Mouse (Mus musculus) lung, postnatal 0 days (tissue): ENCODE results near the gene Gm3194. TPM values are rescaled to one million over a fixed set of nuclear protein-coding genes. Genes with fewer than 3 reads are reported as not detected.
A peak's percentile ranks its signal among the peaks of the same experiment; 100 is the strongest.
"Not testable (repeated sequence)": the region's sequence is repeated elsewhere in the genome, so short reads cannot be mapped to it uniquely, and the experiment has no call there.

Source experiments
- ATAC-seq: fragments of 200-750 bp; cut with Nextera tagmentation; 2 replicates; pipeline ENCODE4 v1.8.0; 2017; ENCODE audit warnings: moderate library complexity
- DNase-seq: peaks from one replicate; pipeline ENCODE4 v3.0.0-alpha.2; 2016; ENCODE audit warnings: low spot score
- H3K27ac ChIP-seq: fragments of 300-500 bp; sonication (generic); 2 replicates; pipeline ENCODE4 v1.5.1; 2014; ENCODE audit warnings: antibody characterized with exemption, mild to moderate bottlenecking, low read length, mixed read lengths
- H3K27me3 ChIP-seq: fragments of 300-500 bp; sonication (generic); replicated peaks from 2 replicates; pipeline ENCODE4 v1.6.1; 2014; ENCODE audit warnings: low read length, mixed read lengths; ENCODE audit not compliant: insufficient read depth
- H3K36me3 ChIP-seq: fragments of 300-500 bp; sonication (generic); 2 replicates; pipeline ENCODE4 v1.6.1; 2014; ENCODE audit warnings: low read length, mixed read lengths; ENCODE audit not compliant: insufficient read depth
- H3K4me1 ChIP-seq: fragments of 300-500 bp; sonication (generic); 2 replicates; pipeline ENCODE4 v1.6.1; 2014; ENCODE audit warnings: antibody characterized with exemption, low read depth, low read length, mixed read lengths; ENCODE audit not compliant: insufficient read depth
- H3K4me2 ChIP-seq: fragments of 300-500 bp; sonication (generic); replicated peaks from 2 replicates; pipeline ENCODE4 v1.6.1; 2014; ENCODE audit warnings: low read depth, mild to moderate bottlenecking, low read length, moderate library complexity, mixed read lengths
- H3K4me3 ChIP-seq: fragments of 300-500 bp; sonication (generic); 2 replicates; pipeline ENCODE4 v1.5.1; 2014; ENCODE audit warnings: low read depth, low read length
- H3K9ac ChIP-seq: fragments of 300-500 bp; sonication (generic); replicated peaks from 2 replicates; pipeline ENCODE4 v1.6.1; 2014; ENCODE audit warnings: low read depth, mild to moderate bottlenecking
- H3K9me3 ChIP-seq: fragments of 300-500 bp; sonication (generic); 2 replicates; pipeline ENCODE4 v1.6.1; 2016; ENCODE audit warnings: low read length, mixed read lengths
- WGBS: fragments of 180-500 bp; shearing (Covaris S2); extraction: QIAGEN DNeasy Blood & Tissue Kit; methylation state at CpG from one replicate; pipeline ENCODE4 v1.1.7; 2014; 5-methylcytosine and 5-hydroxymethylcytosine counted together
- polyA plus RNA-seq: library from polyadenylated mRNA; unstranded; fragments of >200 nt; fragmentation: Nextera tagmentation; extraction: Ambion mirVana; gene quantifications from 2 replicates; pipeline ENCODE4 v1.2.1, GENCODE M21; 2015

Gene Gm3194
- 0.14 TPM in 1 of 2 replicates, not detected in the other for polyA plus RNA-seq

- H3K9ac ChIP-seq, H3K4me3 ChIP-seq, H3K4me2 ChIP-seq, H3K36me3 ChIP-seq, H3K9me3 ChIP-seq, DNase-seq, H3K27ac ChIP-seq, ATAC-seq, H3K4me1 ChIP-seq, H3K27me3 ChIP-seq: not testable (repeated sequence)
- WGBS: no CpG with 5 or more reads among the region's 3 CpGs
Measured at GRCm38 (mm10) chr14:5455367-5455766, at the start of gene Gm3194. Gene Gm3194, minus strand, starts transcription at chr14:5455467.

GRCm38 (mm10) chr14:5501374-5501773, 46.1 kb upstream of the Gm3194 start, which contains the start of gene Gm3488:
Gene Gm3488, plus strand, starts transcription at chr14:5501674.
- not testable (repeated sequence) for ATAC-seq

DNA sequence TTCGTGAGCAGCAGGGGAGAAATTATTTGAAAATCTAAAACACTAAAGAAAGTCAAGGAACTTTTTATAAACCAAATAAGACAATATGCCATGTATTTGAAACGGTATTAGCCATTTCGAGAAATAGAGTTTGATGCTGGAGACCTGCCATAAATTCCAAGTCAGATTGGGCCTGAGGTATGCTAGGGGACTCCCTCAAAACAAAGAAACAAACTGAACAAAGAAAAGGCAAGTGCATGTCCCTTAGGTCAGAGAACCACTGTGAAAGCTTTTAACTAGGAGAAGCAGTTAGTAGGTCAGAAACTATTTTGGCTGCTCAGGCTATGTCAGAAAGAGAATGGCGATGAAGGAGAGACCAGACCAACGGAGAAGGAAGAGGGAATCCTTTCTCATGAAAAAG, 28.6 kb upstream of the Gm3194 start, which contains the start of gene Gm3187:
Gene Gm3187 (plus strand): TSS at position 301 of the 400 bp plus-strand sequence.
- not testable (repeated sequence) for ATAC-seq, H3K4me3 ChIP-seq, H3K9me3 ChIP-seq, H3K27me3 ChIP-seq, H3K4me1 ChIP-seq, H3K4me2 ChIP-seq, H3K27ac ChIP-seq, H3K36me3 ChIP-seq, H3K9ac ChIP-seq, DNase-seq
- 84% methylated on average over 4 of the region's 5 CpGs for WGBS

More at GRCm38 (mm10) chr14:5501374-5501773, 46.1 kb upstream of the Gm3194 start, which contains the start of gene Gm3488:
- not testable (repeated sequence) for DNase-seq, H3K27me3 ChIP-seq, H3K4me2 ChIP-seq, H3K4me1 ChIP-seq, H3K4me3 ChIP-seq, H3K27ac ChIP-seq, H3K9ac ChIP-seq, H3K36me3 ChIP-seq, H3K9me3 ChIP-seq
- no CpG with 5 or more reads among the region's 35 CpGs for WGBS

DNA sequence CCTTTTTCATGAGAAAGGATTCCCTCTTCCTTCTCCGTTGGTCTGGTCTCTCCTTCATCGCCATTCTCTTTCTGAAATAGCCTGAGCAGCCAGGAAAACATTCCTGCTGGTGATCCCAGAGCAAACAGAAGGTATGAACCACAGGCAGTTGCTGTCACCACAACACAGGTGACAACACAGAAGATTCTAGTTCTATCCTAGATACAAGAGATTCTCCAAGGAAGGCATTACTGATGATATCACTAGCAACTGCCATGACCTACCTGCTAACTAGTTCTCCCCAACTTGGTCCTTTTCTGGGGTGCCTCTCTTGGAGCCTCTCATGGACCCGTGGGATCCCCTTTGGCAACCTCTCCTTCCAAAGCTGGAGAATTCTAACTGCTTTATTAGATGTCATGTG, 22.5 kb upstream of the Gm3194 start, which contains the start of gene Gm8246:
Gene Gm8246 (minus strand): TSS at position 101 of the 400 bp plus-strand sequence.
- WGBS: no CpG with 5 or more reads among the region's 3 CpGs
- not testable (repeated sequence) for H3K27ac ChIP-seq, ATAC-seq, H3K4me3 ChIP-seq, H3K9me3 ChIP-seq, H3K9ac ChIP-seq, H3K4me1 ChIP-seq, H3K4me2 ChIP-seq, H3K27me3 ChIP-seq, DNase-seq, H3K36me3 ChIP-seq

DNA sequence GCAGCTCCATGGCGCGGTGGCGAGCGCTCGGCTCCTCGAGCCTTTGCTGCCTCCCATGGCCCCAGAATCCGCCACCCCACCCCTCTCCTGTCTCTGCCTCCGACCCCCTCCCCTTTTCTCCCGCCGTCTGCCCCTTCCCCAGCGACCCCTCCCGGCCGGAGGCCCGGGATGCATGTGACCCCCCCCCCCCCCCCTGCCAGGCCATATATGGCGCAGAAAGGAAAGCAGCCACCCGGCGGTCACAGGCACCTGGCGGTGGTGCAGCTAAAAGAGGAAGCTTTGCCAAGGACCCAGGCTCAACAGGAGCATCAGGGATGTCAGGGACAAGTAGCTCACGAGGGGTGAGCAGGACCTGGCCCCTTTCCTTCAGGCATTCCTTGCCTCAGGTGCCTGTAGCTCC, 5.2 kb upstream of the Gm3194 start:
- H3K36me3 ChIP-seq, H3K4me1 ChIP-seq, H3K27me3 ChIP-seq, H3K9me3 ChIP-seq, H3K4me3 ChIP-seq, H3K27ac ChIP-seq, H3K4me2 ChIP-seq, DNase-seq, H3K9ac ChIP-seq: not testable (repeated sequence)
- peak; percentile 62; the same call in 1 of the 2 replicates for ATAC-seq
- WGBS: no CpG with 5 or more reads among the region's 19 CpGs

DNA sequence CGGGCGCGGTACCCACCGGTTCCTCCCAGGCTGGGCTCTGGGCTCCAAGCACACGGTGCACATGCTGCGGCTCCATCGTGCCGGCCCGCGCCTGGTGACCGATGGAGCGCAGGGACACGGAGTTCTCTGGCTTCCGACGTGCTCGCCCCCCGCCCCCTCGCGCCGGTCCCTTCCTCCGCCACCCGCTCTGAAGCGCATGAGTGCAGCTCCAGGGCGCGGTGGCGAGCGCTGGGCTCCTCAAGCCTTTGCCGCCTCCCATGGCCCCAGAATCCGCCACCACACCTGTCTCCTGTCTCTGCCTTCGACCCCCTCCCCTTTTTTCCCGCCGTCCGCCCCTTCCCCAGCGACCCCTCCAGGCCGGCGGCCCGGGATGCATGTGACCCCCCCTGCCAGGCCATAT, 66.3 kb downstream of the Gm3194 start, which contains the start of gene Gm3500:
Gene Gm3500 (minus strand): TSS at position 101 of the 400 bp plus-strand sequence.
- no CpG with 5 or more reads among the region's 37 CpGs for WGBS
- peak; percentile 25; the same call in 1 of the 2 replicates for ATAC-seq
- not testable (repeated sequence) for H3K9ac ChIP-seq, DNase-seq, H3K27ac ChIP-seq, H3K4me1 ChIP-seq, H3K4me2 ChIP-seq, H3K27me3 ChIP-seq, H3K36me3 ChIP-seq, H3K4me3 ChIP-seq, H3K9me3 ChIP-seq

Other genes starting within 250 kb of the Gm3194 start
- not detected in 2 replicates for gene Gm3526, start 194.9 kb downstream of the Gm3194 start, polyA plus RNA-seq
- not detected in 2 replicates for gene Gm3542, start 120.5 kb downstream of the Gm3194 start, polyA plus RNA-seq
- 0.29 TPM in 1 of 2 replicates, not detected in the other for gene Gm3500, start 66.4 kb downstream of the Gm3194 start, polyA plus RNA-seq
- not detected in 2 replicates for gene Gm8246, start 22.4 kb upstream of the Gm3194 start, polyA plus RNA-seq
- not detected in 2 replicates for gene Gm3187, start 28.7 kb upstream of the Gm3194 start, polyA plus RNA-seq
- 0.32 and 0.98 TPM in 2 replicates for gene Gm3488, start 46.2 kb upstream of the Gm3194 start, polyA plus RNA-seq
- not detected in 2 replicates for gene Gm3532, start 83.0 kb upstream of the Gm3194 start, polyA plus RNA-seq
- gene Gm8265, start 177.6 kb upstream of the Gm3194 start, polyA plus RNA-seq: not detected in 2 replicates
- gene Gm9603, start 232.0 kb upstream of the Gm3194 start, polyA plus RNA-seq: not detected in 2 replicates